Mouse (Mus musculus) heart, postnatal 4 days (tissue): ENCODE results near the gene Abl2. TPM values are rescaled to one million over a fixed set of nuclear protein-coding genes. Genes with fewer than 3 reads are reported as not detected.

Experiments
- DNase-seq: peaks from one replicate; pipeline ENCODE4 v3.0.0; 2021
- total RNA-seq, 2 experiments: library from RNA; stranded (reverse); gene quantifications; 2 replicates each; pipeline ENCODE4 v1.2.3; 2021

The Abl2 gene
- total RNA-seq, 2 experiments from 2014 or later: 24.0 to 26.1 TPM

DNA sequence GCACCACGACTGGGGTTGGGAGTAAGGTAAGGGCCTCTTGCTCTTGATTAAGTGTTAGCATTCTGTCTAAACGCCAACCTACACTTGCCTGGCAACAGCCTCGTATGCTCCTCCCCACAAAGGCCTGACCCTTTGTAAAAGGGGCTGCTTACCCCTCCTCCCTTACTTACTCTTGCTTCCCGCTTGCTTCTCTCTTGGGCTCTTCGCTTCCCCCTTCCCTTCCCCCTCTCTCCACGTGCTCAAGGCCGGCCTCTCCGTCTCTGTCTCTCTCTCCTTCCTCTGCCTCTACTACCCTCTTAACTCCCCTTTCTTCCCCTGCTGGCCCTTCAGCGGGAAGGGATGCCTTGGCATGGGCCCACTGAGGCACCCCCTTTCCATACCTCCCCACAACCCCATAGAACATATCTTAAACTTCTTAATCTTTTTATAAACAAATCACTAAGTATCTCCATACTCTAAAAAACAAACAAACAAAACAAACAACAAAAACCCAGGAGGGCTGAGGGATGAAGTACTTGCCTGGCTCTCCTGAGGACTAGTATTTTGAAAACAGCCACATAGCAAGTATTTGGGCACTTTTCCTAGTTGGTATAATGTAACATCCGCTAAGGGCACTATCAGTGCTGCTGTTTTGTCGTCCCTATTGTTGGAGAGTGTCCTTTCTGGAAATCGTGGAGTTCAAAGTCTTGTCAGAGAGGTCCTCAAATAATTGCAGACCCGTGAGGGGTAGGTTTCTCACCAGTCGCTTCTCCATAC is 114.3 kb downstream of the Abl2 start:
- no peak for DNase-seq

GRCm38 (mm10) chr1:156673476-156674194 is 115.0 kb downstream of the Abl2 start:
- peak; percentile 42 for DNase-seq

- DNase-seq: peak; percentile 81
These were observed 115.8 kb downstream of the Abl2 start, which contains the start of gene Tor3a for GRCm38 (mm10) chr1:156674195-156675000. TSS of gene Tor3a (minus strand) at chr1:156674356.

GRCm38 (mm10) chr1:156676171-156676570 is 117.6 kb downstream of the Abl2 start:
- peak; percentile 77 for DNase-seq

DNA sequence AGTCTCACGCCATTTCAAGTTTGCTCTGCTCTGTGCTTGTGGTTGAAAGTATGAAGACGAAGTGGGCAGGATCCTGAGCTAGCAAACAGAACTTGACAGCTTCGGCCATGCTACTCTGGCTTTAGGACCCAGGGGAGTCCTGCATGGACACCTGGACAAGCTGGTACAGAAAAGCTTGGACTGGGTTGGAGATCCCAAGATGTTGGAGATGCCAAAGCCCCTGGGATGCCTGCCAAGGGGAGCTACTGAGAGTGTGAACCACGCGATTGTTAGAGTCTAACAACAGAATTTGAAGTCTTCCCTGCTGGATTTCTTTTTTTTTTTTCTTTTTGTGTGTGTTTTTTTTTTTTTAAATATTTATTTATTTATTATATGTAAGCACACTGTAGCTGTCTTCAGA is 118.0 kb downstream of the Abl2 start:
- peak; percentile 39 for DNase-seq

DNA sequence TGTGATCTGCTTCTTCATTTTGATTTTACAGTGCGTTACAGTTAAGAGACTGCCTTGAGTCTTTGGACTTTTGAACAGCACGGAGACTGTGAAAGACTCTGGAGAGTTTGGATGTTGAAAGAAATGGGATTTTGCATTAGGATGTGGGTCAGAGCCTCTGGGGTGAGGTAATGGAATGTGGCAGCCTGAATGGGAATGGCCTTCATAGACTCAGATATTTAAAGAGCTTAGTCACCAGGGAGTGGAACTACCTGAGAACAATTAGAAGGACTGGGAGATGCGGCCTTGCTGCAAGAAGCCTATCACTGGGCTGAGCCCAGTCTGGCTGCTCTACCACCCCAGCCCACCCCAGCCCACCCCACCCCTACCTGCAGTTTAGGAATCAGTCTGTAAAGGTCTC is 118.6 kb downstream of the Abl2 start:
- no peak for DNase-seq

DNA sequence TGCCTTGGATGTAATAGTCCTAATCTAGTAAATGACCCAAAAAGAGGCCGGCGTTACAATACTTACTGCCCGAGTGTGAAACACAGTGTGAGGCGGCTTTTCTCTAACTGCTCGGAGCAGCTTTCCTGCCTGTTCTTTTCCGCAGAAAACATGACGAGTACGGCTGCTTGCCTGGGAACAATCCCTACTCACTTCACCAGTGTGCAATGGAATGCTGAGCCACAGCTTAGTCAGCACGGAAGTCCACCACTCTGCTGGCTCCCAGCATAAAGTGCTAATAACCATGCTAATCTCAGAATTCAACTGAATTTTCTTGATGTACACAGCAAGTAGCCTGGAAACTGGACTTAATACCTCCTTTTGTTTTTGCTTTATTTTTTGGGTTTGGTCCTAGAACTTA is 121.0 kb downstream of the Abl2 start:
- DNase-seq: no peak

DNA sequence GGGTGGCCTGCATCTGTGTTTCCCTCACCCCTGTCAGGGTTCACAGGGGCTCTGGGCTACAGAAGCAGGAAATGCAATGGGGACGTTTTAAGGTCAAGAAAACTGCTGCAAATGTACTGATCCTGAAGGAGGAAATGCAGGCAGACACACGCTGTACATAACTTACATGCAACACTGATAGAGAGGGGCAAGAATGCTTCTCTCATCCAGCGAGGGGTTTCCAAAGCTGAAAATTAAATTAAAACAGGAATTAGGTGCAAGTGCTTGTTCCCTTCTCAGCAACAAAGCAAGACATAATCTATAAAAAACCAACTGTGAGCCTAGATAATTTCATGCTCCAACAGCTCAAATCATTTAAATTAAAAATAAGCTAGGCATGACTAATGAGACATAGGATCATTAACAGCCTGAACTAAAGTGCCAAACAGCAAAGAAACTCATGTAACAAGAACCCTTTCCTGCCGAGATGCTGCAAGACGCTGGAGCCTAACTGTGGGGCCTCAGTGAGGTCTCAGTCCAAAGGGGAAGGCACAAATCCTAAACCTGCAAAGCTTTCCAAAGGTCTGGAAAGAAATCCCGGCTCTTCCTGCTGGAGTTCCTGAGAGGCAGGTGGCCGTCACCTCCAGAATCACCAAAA is 127.6 kb downstream of the Abl2 start:
- no peak for DNase-seq

Other genes starting within 250 kb of the Abl2 start
- gene Nphs2, start 248.1 kb upstream of the Abl2 start, total RNA-seq: under 1 TPM in 1 of 2 experiments, not detected in 1; 0.23 TPM
- 100 to 1,000 TPM; 618 to 681 TPM for gene Gm2000, start 192.7 kb upstream of the Abl2 start, total RNA-seq
- under 1 TPM in 1 of 2 experiments, not detected in 1; 0.12 TPM for gene Axdnd1, start 137.6 kb upstream of the Abl2 start, total RNA-seq
- gene Soat1, start 84.5 kb upstream of the Abl2 start, total RNA-seq: 10 to 100 TPM; 32.4 to 34.9 TPM
- 10 to 100 TPM; 43.1 to 47.8 TPM for gene Gm10031, start 34.8 kb upstream of the Abl2 start, total RNA-seq
- gene Tor3a, start 115.6 kb downstream of the Abl2 start, total RNA-seq: 10 to 100 TPM; 10.1 to 12.9 TPM
- gene Fam20b, start 160.3 kb downstream of the Abl2 start, total RNA-seq: 10 to 100 TPM; 52.3 to 54.3 TPM